10 mouse cellular contexts compared by ENCODE assay signal in genomic region chr19:20654141-20654873, GRCm38 (mm10).
DNase-seq lines count a peak whose midpoint lies in the region; ATAC-seq and TF ChIP-seq lines count a peak whose summit lies in the region.
"Had no signal": no experiment of that assay in that cellular context is flagged by ENCODE, and none has a peak within 500 bp of the region (broad histone marks: within the 10 kb centered on the region; RNA-seq: fewer than 3 reads in every experiment).

No protein-coding gene starts in this region.

- H3K79me2 ChIP-seq in liver, adult 2 months (ENCODE audit: control insufficient read depth, insufficient read depth, low read length) = no peaks in the 10 kb centered on the region

- TF ChIP-seq POLR2A in liver, adult 2 months (IDR thresholded peaks at IDR 0.05; ENCODE audit: extremely low read depth, insufficient read depth, low read length) = no peak

- no peaks in the 10 kb centered on the region for H3K4me1 ChIP-seq in lung, embryonic 16.5 days (replicated peaks; ENCODE audit: control insufficient read depth, insufficient read depth, low read length)
- H3K4me1 ChIP-seq in liver, adult 2 months (ENCODE audit: control insufficient read depth, insufficient read depth, low read length) = peaks cover 13% of the 10 kb centered on the region
- H3K4me1 ChIP-seq in stomach, embryonic 16.5 days (ENCODE audit: control insufficient read depth, insufficient read depth, low read length) = 0 out of 2 replicates have a peak, but pooled peaks cover 3% of the 10 kb centered on the region

- no peak for TF ChIP-seq CTCF in liver, adult 2 months (IDR thresholded peaks at IDR 0.05; ENCODE audit: low read depth, low read length)

- ATAC-seq in lung, embryonic 16.5 days (ENCODE audit: low read depth) = peak; percentile 28; the same call in 1 of the 2 replicates
- ATAC-seq in stomach, embryonic 16.5 days (ENCODE audit: insufficient read depth, low FRiP score) = peak; percentile 91

- no peaks in the 10 kb centered on the region for H3K27me3 ChIP-seq in lung, embryonic 16.5 days (ENCODE audit: control insufficient read depth, insufficient read depth, low read depth, low read length)
- no peaks in the 10 kb centered on the region for H3K27me3 ChIP-seq in liver, adult 2 months (ENCODE audit: control insufficient read depth, insufficient read depth, low read length)
- no peaks in the 10 kb centered on the region for H3K27me3 ChIP-seq in stomach, embryonic 16.5 days (ENCODE audit: control insufficient read depth, insufficient read depth, low read length)

- no peaks in the 10 kb centered on the region for H3K9me3 ChIP-seq in lung, embryonic 16.5 days (ENCODE audit: control insufficient read depth, low read length)
- no peaks in the 10 kb centered on the region for H3K9me3 ChIP-seq in stomach, embryonic 16.5 days (replicated peaks; ENCODE audit: control insufficient read depth, low read length)

- no peaks in the 10 kb centered on the region for H3K36me3 ChIP-seq in lung, embryonic 16.5 days (ENCODE audit: control insufficient read depth, insufficient read depth, low read length)
- H3K36me3 ChIP-seq in liver, adult 2 months (ENCODE audit: control insufficient read depth, insufficient read depth, low read length) = no peaks in the 10 kb centered on the region
- H3K36me3 ChIP-seq in stomach, embryonic 16.5 days (ENCODE audit: control insufficient read depth, insufficient read depth, low read length) = no peaks in the 10 kb centered on the region

- WGBS in lung, embryonic 16.5 days = 27% methylated on average over 3 of the region's 3 CpGs
- 29% methylated on average over 3 of the region's 3 CpGs for WGBS in liver, adult 2 months
- WGBS in stomach, embryonic 16.5 days = 17% methylated on average over 3 of the region's 3 CpGs

- no peak overlapping the region for H3K27ac ChIP-seq in lung, embryonic 16.5 days (ENCODE audit: low read length)
- peak overlapping the region; percentile 93 for H3K27ac ChIP-seq in liver, adult 2 months (replicated peaks; ENCODE audit: insufficient read depth, low read depth, low read length)
- H3K27ac ChIP-seq in stomach, embryonic 16.5 days (ENCODE audit: low read length) = peak overlapping the region; percentile 84
- H3K27ac ChIP-seq: heart, adult 2 months had no signal

- no peak overlapping the region for H3K9ac ChIP-seq in lung, embryonic 16.5 days (ENCODE audit: low read length)
- no peak overlapping the region for H3K9ac ChIP-seq in liver, adult 2 months (ENCODE audit: low read depth, low read length)
- no peak overlapping the region for H3K9ac ChIP-seq in stomach, embryonic 16.5 days (ENCODE audit: low read length)

- no peak overlapping the region for H3K4me2 ChIP-seq in lung, embryonic 16.5 days (ENCODE audit: low read depth, low read length)
- no peak overlapping the region for H3K4me2 ChIP-seq in stomach, embryonic 16.5 days (ENCODE audit: low read depth, low read length)

- peak; percentile 3 for DNase-seq in adrenal gland, adult 2 months
- DNase-seq in adrenal gland, postnatal 4 days (ENCODE audit: low spot score in 2 of 2) = no peak
- no peak for DNase-seq in lung, postnatal 14 days
- DNase-seq in liver, adult 2 months (ENCODE audit: extremely low read depth, low read depth, low spot score) = peak; percentile 99
- DNase-seq in B cell, adult 2 months = no peak
- DNase-seq in ovary, postnatal 10 days (ENCODE audit: low spot score) = no peak
- DNase-seq: heart, adult 2 months; heart, postnatal 36 days had no signal

- no peak overlapping the region for H3K4me3 ChIP-seq in lung, embryonic 16.5 days (ENCODE audit: low read length)
- no peak overlapping the region for H3K4me3 ChIP-seq in liver, adult 2 months (ENCODE audit: insufficient read depth, low read depth, low read length)
- H3K4me3 ChIP-seq in stomach, embryonic 16.5 days (replicated peaks; ENCODE audit: low read length) = no peak overlapping the region
- H3K4me3 ChIP-seq: heart, adult 2 months had no signal

Comparison
In these comparisons a context has a peak if more than half of its experiments do, and no peak if none do; other contexts are left out.
1. DNase-seq: peak in adrenal gland, adult 2 months (single experiment) and liver, adult 2 months (single experiment); none in adrenal gland, postnatal 4 days (0 of 2), lung, postnatal 14 days (single experiment), B cell, adult 2 months (0 of 2) and ovary, postnatal 10 days (single experiment).